Mouse (Mus musculus): ENCODE measurements around the gene Dagla.

The Dagla gene

DNA sequence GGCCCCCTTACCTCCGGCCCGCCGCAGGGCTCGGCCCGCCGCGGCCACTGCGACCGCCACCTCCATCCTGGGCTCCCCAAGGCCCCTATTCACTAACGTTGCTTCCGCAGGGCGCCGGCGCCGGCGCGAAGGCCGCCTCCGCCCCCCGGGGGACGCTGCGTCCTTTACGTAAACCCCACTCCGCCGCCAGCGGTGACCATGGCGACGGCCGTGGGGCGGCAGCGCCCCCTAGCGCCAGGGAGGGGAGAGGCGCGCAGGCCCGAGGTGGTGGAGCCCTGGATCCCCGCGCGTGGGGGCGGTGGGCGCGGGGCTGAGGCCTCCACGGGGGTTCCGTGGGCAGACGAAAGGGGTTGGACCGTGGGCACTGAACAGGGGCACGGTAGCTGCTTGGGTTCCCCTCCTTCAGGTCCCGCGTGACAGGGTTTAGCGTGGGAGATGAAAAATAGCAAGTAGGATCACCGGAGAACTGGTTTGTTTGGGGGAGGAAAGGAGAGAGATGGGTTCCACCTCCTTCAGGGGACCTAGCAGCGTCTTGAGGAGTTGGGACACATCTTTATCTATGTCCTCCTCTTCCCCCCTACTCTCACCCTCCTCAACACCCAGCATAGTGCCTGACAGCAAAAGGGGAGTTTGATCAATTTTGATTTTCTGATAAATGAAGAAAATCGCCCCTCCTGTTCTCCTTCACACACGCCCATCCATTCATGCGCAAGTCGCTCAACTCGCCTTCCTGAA lies at the start of gene Dagla:
Gene Dagla (minus strand): TSS at position 68 of the 735 bp plus-strand sequence.
- peak; percentile 32 to 63 for DNase-seq

DNA sequence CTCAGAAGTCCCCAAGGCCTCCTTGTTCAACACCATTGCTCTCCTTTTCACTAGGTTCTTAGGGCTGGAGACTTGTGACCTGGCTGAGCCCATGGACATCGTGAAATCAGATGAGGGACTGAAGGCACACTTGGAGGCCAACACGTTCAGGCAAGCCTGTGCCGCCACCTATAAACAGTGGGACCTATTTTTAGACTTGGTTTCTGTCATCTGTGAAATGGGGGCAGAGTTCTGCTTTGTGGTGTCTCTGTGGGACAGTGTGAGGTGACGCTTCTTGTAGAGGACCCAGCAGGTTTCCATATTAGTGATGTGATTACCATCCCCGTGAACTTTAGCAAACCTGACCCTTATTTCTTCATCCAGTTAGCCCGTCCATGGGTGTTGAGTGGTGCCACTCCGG lies 47.5 kb upstream of the Dagla start:
- DNase-seq = no peak

DNA sequence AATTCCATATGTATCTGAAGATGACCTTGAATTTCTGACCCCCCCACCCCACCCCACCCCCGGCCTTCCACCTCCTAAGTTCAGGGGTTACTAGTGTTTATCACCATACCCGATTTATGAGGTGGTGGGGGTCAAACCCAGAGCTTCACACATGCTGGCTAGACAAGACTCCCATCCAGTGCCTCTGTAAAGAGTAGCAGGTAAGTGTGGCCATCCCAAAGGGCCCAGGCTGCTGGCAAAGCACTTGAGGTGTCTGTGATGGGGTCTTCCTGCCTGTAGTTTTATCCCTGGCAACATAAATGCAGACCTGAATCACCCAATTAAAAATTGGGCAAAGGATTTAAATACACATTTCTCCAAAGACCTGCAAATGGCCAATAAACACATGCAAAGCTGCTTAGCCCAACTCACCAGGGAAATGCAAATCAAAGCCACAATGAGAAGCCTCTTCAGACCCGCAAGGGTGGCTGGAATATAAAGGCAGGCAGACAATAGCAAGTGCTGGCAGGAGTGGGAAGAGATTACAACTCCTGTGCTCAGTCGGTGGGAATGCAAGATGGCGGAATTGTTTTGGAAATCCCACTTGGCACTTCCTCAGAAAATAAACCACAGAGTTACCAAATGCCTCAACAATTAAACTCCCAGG lies 43.1 kb upstream of the Dagla start:
- no peak for DNase-seq

DNA sequence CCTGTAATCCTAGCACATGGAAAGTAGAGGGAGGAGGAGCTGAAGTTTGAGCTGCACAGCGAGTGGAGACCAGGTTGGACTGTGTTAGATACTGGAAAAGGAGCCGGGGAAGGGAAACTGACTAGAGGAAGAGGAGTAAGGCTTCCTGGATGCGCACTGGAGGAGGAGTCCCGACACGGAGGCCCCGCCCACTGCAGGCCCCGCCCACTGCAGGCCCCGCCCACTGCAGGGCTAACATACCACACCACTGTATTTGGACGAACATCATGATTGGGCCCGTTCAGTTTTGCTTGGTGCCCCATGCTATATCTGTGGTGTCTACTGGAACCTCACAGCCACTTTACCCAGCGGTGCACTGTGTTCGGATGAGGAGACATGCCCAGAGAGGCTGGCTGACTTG lies 41.0 kb upstream of the Dagla start:
- DNase-seq = no peak

DNA sequence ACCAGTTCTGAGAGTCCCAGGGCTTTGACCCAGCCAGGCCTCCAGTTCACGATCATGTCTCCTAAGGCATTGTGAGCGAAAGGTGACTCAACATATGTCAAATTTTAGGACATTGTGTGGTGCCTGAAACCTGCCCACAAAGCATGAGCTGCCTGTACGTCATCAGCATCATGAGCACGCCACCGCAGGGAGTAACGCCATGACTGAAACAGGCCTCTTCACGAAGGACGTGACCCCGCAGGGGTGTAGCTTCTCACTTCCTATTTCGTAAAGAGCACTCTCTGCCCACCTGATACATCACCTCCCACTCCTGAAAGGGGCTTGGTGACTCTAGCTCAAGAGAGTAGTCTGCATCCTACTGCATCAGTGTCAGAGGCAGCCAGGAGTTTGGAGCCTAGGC lies 39.2 kb upstream of the Dagla start:
- no peak for DNase-seq

DNA sequence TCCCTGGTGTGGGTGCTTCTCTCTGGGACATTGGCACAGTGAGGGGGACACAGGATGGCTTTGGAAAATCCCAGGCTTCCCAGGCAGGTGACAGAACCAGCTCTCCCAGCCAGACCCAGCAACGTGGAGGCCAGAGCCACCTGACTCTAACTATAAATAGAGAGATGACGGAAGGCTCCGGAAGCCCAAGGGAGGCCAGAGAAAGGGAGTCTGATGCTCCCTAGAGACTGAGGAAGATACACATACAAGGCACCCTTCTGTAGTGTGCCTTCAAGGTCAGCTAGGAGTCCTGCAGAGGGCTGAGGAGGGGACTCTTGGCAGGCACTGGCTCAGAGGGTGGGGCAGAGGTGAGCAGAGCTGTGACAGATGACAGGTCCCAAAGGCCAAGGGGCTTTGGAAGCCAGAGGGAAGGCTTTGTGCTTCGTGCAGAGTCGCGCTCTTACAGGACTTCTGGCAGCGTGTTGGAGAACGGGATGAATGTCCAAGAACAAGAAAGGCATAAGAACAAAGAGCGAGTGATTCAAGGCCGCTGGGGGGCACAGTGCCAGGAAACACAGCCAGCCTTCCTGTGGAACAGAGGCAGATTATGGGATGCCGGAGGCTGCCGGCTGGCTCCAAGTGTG lies 37.3 kb upstream of the Dagla start:
- DNase-seq = peak in 1 of 2 experiments; percentile 3

DNA sequence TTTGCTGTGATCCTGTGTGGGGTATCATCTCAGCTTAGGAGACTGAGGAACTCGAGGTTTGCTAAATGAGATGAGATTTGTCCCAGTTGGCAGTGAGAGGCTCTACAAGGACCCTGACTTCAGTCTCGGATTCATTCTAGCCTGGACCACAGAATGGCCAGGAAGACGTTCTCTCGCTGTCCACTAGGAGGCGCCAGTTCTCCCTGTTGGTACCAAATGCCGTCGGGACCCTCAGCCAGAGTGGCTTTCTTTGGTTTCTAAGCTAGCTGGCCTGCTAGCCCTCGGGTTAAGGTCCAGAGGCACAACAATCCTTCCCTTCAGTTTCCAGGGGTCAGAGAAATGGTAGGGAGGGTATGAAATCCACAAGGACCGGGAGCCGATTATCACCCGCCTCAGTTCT lies 36.5 kb upstream of the Dagla start:
- DNase-seq = peak in 1 of 2 experiments; percentile 11

DNA sequence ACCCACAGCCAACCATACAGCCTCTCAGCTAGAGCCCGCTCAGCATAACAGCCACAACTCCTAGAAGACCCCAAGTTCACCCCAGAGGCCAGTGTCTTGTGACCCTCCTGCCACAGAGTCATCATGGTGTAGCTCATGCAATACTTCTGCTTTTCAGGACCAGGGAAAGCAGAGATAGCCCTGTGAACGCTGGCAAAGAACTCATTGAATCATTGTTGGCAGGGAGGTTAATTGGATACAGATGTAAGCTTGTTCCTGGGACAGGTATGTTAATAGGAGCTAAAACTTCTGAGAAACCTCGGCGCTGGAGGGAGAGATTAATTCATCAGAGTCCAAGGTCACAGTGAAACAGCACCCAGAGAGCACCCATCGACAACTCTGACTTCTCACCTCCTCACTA lies 36.0 kb upstream of the Dagla start:
- DNase-seq = no peak

DNA sequence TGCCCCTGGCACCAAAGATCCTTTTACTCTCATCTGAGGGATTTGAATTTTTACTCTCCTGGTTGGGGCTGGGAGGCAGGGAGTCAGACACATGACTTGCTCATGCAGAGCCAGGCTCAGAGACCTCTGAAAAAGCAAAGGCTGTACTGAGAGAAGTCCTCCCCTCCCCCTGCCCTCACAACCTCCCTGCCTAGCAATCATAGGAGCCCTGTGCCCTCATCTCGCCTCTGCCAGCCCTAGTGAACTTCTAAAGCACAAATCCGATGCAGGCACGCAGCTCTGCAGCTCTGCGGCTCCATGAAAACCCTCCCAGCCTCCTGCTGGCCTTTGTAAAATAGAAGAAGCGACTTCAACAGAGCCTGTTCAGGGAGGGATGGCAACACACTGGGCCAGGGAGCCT lies 34.6 kb upstream of the Dagla start:
- DNase-seq = no peak

DNA sequence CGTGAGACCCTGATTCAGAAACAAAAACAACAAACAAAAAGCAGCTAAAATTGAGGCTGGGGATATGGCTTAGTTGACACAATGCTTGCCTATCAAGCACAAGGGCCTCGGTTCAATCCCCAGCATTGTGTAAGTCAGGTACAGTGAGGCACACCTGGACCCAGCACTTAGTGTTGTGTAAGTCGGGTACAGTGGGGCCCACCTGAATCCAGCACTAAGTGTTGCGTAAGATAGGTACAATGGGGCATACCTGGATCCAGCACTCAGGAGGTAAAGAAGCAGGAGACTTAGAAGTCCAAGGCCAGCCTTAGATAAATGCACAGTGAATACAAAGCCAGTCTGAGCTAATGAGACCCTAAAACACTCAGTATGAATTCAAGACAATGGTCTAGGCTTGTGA lies 34.0 kb upstream of the Dagla start:
- no peak for DNase-seq

DNA sequence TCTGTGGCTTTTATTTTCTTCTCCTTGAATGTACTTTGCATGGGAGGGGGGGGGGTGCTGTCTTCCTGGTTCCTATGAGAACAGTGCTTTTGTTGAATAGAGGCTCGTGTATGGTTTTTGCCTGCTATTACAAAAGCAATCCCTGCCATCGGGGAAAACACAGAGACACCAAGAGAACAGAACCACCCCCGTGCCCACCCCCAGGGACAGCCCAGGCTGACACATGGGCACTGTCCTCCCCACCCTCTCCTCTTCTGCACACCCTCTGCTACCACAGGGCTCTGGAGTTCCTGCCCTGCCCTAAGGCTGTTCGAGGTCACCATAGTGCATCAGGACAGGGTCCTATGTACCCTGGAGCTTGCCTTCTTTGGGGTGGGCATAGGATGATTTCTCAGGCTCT lies 29.8 kb upstream of the Dagla start:
- DNase-seq = no peak

DNA sequence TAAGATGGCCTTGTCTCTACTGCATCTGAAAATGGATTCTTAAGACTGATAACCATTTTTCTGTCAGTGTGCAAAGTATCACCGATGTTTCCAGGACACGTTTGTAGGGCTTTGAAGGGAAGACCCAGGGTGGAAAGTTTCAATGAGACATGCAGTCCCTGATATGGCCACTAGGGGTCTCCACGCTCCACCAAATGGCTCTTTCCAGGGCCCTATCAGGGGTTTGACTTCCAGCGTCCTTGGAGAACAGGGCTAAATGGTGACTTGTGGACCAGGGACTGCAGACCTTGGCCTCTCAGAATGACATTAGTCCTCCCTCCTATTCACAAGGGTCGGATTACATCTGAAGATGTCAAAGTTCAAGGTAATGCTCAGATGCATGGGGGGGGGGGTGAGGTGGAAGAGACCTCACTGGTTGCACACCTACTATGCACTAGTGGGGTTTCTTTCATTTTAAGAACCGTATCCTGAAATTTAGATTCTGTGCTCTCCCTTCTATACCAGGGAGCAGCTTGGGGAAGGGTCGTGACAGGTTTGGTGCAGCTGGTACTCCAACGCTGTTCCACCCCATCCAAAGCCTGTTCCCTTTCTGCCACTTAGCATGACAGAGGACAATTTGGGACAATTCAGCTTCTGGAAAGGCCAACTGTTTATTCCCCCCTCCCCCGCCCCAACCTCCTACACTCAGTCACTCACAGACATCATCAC lies 29.0 kb upstream of the Dagla start:
- DNase-seq = peak in 1 of 2 experiments; percentile 47

DNA sequence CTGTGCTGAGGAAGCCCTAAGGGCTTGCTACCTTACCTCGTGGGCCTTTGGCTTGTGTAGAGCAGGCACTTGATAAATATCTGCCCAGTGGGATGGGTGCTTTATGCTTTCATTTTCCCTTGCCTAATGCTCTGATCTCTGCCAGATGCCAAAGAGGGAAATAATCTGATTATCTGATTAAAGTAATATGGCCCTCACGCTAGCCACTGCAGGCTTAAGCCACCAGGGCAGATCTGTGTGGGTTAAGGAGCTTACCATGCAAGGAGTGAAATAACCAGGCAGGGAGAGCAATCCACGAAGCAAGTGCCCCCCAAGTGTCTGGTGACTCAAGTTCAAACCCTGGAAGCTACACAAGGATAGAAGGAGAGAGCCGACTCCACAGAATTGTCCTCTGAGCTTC lies 27.0 kb upstream of the Dagla start:
- DNase-seq = no peak

DNA sequence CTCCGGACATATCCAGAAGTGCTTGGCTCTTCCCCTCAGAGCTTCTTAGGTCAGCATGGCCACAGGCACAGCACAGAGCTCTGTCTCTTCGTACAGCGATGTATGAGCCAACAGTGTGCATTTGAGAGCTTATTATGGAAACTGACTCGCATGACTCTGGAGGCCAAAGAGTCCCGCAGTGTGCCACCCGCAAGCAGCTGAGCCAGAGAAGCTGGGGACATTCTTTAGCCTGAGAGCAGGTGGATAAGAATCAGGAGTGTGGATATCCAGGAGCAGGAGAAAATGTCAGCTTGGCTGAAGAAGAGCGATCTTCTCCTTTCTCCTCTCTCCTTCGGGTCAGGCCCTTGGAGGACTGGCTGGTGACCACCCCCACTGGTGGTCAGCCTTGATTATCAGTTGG lies 24.4 kb upstream of the Dagla start:
- no peak for DNase-seq

DNA sequence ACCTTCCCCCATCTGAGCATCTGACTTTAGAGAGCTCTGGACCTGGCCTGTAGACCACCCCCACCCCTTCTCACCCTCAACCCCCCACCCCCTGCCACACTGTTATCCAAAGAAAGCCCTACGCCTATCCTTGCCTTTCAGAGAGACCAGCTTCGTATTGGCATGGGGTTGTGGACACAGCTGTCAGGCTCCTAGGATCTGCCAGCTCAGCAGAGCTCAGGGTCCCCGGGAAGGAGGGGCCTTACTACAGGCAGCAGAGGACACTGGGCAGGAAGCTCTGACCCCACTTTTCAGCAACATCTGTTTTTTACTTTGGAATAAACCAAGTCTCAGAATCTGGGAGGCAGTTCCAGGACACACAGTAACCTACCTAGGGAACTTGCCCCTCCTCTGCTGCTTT lies 21.9 kb upstream of the Dagla start:
- DNase-seq = no peak

DNA sequence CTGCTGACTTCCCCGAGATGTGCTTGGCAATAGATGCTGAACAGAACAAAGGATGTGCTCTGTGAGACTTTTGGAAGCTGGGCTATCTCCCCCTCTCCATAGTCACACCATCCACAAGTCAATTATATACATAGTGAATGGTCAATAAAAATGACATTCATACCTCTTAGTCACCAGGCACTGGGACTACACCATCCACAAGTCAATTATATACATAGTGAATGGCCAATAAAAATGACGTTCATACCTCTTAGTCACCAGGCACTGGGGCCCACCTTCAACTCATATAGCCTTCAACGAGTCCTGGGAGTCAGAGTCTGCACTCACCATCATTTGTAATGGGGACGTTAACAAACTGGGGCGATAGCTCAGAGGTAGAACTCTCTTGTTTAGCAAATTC lies 19.2 kb upstream of the Dagla start:
- DNase-seq = no peak

DNA sequence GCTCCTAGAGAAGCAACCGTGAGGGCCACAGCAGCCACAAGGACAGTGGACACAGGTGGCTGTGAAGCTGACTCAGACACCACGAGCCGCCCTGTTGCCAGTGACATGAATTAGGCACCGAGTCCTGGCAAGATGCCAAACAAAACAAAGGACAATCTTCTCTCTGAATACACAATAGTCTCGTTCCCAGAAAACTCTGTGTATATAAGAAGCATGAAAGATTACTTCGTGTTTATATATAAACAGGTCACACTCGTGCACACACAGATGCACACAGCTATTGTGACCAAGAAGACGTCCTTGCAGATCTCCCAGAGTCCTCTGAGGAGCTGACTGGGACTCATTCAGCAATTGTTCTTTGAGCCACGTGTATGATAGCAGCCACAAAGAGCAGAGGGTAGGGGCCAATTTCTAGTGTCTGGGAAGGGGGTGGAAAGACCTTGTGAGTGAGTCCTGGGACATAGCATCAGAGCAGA lies 18.7 kb upstream of the Dagla start:
- no peak for DNase-seq

DNA sequence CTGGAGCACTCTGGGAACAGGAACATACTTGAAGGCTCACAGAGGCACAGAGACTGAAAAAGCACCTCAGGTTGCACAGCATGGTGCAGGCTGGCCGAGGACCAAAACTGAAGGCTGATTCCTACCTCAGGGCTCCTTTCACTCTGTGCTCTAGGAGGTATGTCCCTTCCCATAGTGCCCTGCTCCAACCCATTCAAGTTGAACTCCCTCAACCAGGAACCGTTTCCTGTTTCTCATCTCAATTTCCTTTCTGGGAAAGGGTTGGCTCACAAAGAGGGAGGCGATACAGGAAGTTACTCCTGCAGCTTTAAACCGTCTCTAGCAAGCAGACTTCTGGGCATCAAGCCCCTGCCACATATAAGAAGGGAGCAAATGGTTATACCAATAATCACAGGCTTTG lies 13.1 kb upstream of the Dagla start:
- no peak for DNase-seq

DNA sequence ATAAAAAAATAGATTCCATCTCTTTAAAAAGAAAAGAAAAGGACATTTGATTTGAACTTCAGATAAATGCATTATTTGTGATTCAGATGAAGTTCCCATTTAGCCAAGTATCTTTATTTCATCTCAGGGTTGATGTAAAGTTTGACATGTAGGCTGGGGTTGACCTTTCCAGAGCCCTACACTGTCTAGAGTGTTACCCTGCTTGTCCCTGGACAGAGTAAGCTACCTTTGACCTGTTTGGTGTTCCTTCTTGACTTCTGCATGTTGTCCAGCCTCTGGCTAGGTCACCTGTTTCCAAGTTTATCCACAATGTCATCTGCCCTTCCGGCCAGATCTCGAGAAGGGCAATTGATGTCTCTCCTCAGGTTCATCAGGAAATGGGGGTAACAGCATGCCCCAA lies 12.7 kb upstream of the Dagla start:
- DNase-seq = no peak

DNA sequence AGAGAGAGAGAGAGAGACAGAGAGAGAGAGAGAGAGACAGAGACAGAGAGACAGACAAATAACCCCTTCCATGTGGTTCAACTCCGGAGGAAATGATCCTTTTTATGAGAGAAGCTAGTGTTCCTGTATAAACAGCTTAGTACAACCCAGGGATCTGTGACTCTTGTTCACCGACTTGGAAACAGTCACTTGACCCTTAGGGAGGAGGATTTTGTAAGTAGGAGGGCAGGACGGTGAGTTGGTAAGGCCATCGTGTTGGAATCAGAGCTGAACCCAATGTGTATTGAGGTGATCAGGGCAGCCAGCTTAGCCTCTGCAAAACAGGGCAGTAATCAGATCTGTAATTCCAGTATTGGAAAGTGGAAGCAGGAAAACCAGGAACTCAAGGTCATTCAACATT lies 12.3 kb upstream of the Dagla start:
- no peak for DNase-seq

DNA sequence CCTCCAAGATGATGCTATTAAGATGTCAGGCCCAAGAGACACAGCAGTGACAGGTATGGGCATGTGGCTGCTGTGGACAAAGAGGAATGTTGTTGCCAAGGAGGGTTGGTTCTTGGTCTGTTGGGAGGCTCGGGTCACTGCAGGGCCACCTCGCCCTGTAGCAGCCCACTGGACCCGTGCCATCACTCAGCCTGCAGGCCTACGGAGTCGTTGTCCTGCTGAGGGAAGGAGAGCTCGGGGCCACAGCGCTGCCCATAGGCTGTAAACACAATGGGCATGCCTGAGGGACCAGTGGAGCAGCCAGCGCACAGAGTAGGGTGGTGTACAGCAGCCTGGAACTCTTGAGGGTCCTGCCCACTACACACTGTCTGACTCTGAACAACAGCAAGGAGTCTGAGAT lies 7.4 kb upstream of the Dagla start:
- DNase-seq = no peak

DNA sequence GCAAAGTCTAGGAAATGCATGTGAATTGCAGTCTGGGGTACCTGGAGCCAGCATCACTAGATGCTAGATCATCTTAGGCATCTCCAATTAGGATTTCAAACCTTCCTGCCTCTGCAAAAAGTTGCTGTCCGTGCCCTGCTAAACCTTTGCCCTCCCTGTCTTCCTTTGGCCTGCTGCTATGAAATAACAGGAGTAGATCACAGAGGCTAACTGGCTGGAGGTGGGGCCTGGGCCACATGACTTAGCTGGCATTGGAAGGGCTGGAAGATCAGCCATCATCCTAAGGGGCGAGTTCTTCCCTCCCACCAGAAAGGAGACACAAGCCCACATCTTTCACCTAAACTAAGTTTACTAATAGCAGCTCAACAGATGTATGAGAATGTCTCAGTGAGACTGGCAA lies 4.3 kb upstream of the Dagla start:
- no peak for DNase-seq

DNA sequence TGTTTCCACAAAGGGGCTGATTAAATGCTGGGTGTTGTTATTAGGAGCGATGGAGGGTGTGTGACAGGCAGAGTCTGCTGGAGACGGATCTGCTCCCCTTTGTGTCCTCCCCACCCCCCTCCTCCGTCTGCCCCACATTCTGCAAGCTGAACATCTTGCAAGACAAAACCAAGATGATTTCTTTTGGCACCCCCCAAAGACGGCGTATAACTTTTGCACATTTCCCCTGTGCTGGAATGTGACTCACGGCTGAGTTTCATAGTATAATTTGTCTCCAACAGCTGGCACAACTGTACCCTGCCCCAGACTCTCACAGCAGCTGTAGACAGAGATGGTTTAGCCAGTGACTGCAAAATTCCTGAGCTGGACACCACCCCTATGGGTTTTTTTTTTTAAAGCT lies 3.3 kb upstream of the Dagla start:
- DNase-seq = no peak

DNA sequence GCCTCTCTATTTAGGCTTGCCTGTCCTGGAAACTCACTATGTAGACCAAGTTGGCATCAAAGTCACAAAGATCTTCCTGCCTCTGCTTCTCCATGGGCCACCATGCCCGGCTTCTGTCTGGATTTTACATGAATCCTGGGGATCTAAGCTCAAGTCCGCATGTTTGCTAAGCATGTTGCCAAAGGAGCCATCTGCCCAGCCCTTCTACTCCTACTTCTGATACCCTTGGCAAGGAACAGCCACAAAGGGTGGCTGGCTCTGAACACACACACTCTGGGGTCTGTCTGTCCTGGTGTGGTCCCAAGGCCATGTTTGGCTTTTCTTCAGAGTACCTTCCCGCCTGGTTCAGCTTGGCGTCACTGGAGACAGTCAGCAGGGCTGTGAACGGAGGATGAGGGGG lies 2.7 kb upstream of the Dagla start:
- DNase-seq = no peak

Measured in spleen, adult 18-20 months (tissue).